Mouse (Mus musculus): ENCODE data around the gene Slc25a24.

- no peak for TF ChIP-seq POLR2A (IDR thresholded peaks at IDR 0.05; ENCODE audit: extremely low read depth, insufficient read depth, low read length)
- TF ChIP-seq CTCF (IDR thresholded peaks at IDR 0.05; ENCODE audit: extremely low read depth, insufficient read depth, low read length): no peak
Measured at GRCm38 (mm10) chr3:109123531-109123981, 607 bp downstream of the Slc25a24 start.
